Mouse (Mus musculus) B cell, adult (primary cell): Measurements from ENCODE around the gene Irf7. TPM values are rescaled to one million over a fixed set of nuclear protein-coding genes. Genes with fewer than 3 reads are reported as not detected.

Source experiments
- total RNA-seq: library from RNA; stranded (reverse); gene quantifications from 4 replicates; pipeline ENCODE4 v1.2.4, GENCODE M21; 2023; ENCODE audit not compliant: inconsistent age

The Irf7 gene
- total RNA-seq, result 32.3 to 66.0 TPM (median 40.5 TPM) in 4 replicates

GRCm38 (mm10) chr7:141265739-141266561 is at the start of gene Irf7:
Irf7 (minus strand) TSS chr7:141266481.

GRCm38 (mm10) chr7:141291921-141292582 is 25.8 kb upstream of the Irf7 start, which contains the start of gene Drd4:
Drd4 (plus strand) TSS chr7:141292006.

GRCm38 (mm10) chr7:141278766-141279590 is 12.7 kb upstream of the Irf7 start, which contains the start of gene Sct:
Sct (minus strand) TSS chr7:141279133.

GRCm38 (mm10) chr7:141276546-141276945 is 10.3 kb upstream of the Irf7 start, which contains the start of gene Cdhr5:
Cdhr5 (minus strand) TSS chr7:141276786.

GRCm38 (mm10) chr7:141228279-141229067 is 37.8 kb downstream of the Irf7 start, which contains the start of gene Phrf1:
Phrf1 (plus strand) TSS chr7:141228784.

GRCm38 (mm10) chr7:141215101-141215879 is 51.0 kb downstream of the Irf7 start, which contains the start of gene Rassf7:
Rassf7 (plus strand) TSS chr7:141215860.

GRCm38 (mm10) chr7:141213605-141214235 is 52.6 kb downstream of the Irf7 start, which contains the start of gene Lmntd2:
Lmntd2 (minus strand) TSS chr7:141214080.

Other genes starting within 250 kb of the Irf7 start
- gene Ifitm6, start 248.6 kb downstream of the Irf7 start, total RNA-seq, result 0.90 TPM in 1 of 4 replicates, not detected in the others
- not detected in 4 replicates for gene Gm17387, start 237.3 kb downstream of the Irf7 start, total RNA-seq
- not detected in 4 replicates for gene B4galnt4, start 205.4 kb downstream of the Irf7 start, total RNA-seq
- gene Pkp3, start 188.3 kb downstream of the Irf7 start, total RNA-seq, result 22.4 to 30.5 TPM (median 27.5 TPM) in 4 replicates
- gene Sigirr, start 165.9 kb downstream of the Irf7 start, total RNA-seq, result 35.5 to 39.1 TPM (median 37.6 TPM) in 4 replicates
- not detected in 4 replicates for gene Ano9, start 148.7 kb downstream of the Irf7 start, total RNA-seq
- 7.8 to 11.5 TPM (median 9.6 TPM) in 4 replicates for gene Ptdss2, start 144.1 kb downstream of the Irf7 start, total RNA-seq
- 67.1 to 79.0 TPM (median 70.2 TPM) in 4 replicates for gene Rnh1, start 93.6 kb downstream of the Irf7 start, total RNA-seq
- 22.9 to 33.3 TPM (median 30.1 TPM) in 4 replicates for gene Hras, start 72.5 kb downstream of the Irf7 start, total RNA-seq
- 6.7 to 10.0 TPM (median 8.1 TPM) in 4 replicates for gene Lrrc56, start 72.3 kb downstream of the Irf7 start, total RNA-seq
- gene Lmntd2, start 52.4 kb downstream of the Irf7 start, total RNA-seq, result 3.7 to 4.6 TPM (median 4.1 TPM) in 4 replicates
- gene Rassf7, start 50.6 kb downstream of the Irf7 start, total RNA-seq, result 8.4 to 13.1 TPM (median 10.6 TPM) in 4 replicates
- gene Phrf1, start 37.7 kb downstream of the Irf7 start, total RNA-seq, result 136 to 148 TPM (median 141 TPM) in 4 replicates
- not detected in 4 replicates for gene Cdhr5, start 10.3 kb upstream of the Irf7 start, total RNA-seq
- gene Sct, start 12.7 kb upstream of the Irf7 start, total RNA-seq, result not detected in 4 replicates
- not detected in 4 replicates for gene Drd4, start 25.5 kb upstream of the Irf7 start, total RNA-seq
- gene Deaf1, start 61.2 kb upstream of the Irf7 start, total RNA-seq, result 33.9 to 38.7 TPM (median 37.0 TPM) in 4 replicates
- gene Tmem80, start 61.3 kb upstream of the Irf7 start, total RNA-seq, result 14.7 to 20.5 TPM (median 19.9 TPM) in 4 replicates
- gene Eps8l2, start 72.4 kb upstream of the Irf7 start, total RNA-seq, result 1.2 TPM in 1 of 4 replicates, not detected in the others
- 139 to 149 TPM (median 140 TPM) in 4 replicates for gene Taldo1, start 125.7 kb upstream of the Irf7 start, total RNA-seq
- gene Gatd1, start 147.7 kb upstream of the Irf7 start, total RNA-seq, result 34.1 to 35.8 TPM (median 34.8 TPM) in 4 replicates
- not detected in 4 replicates for gene Cend1, start 163.0 kb upstream of the Irf7 start, total RNA-seq
- gene Slc25a22, start 171.4 kb upstream of the Irf7 start, total RNA-seq, result 44.4 to 46.9 TPM (median 46.3 TPM) in 4 replicates
- gene Pidd1, start 177.5 kb upstream of the Irf7 start, total RNA-seq, result 5.6 to 6.9 TPM (median 6.6 TPM) in 4 replicates
- 2,310 to 2,622 TPM (median 2,359 TPM) in 4 replicates for gene Rplp2, start 180.9 kb upstream of the Irf7 start, total RNA-seq
- gene Pnpla2, start 188.7 kb upstream of the Irf7 start, total RNA-seq, result 49.9 to 60.8 TPM (median 54.8 TPM) in 4 replicates
- gene Cracr2b, start 194.6 kb upstream of the Irf7 start, total RNA-seq, result not detected in 4 replicates
- 8.1 to 14.8 TPM (median 10.3 TPM) in 4 replicates for gene Cd151, start 200.9 kb upstream of the Irf7 start, total RNA-seq
- gene Polr2l, start 208.7 kb upstream of the Irf7 start, total RNA-seq, result 16.3 to 21.7 TPM (median 16.8 TPM) in 4 replicates
- 2.1 to 4.1 TPM (median 3.3 TPM) in 4 replicates for gene Tspan4, start 208.8 kb upstream of the Irf7 start, total RNA-seq